Mouse (Mus musculus) embryo, embryonic 9.5 days (tissue): ENCODE results near the gene Tyw3.
"Not testable (repeated sequence)": the region's sequence is repeated elsewhere in the genome, so short reads cannot be mapped to it uniquely, and the experiment has no call there.

Experiments used
- DNase-seq: peaks from one replicate; pipeline ENCODE4 v3.0.0-alpha.2; 2017; ENCODE audit errors: extremely low spot score

Gene Tyw3

GRCm38 (mm10) chr3:154596934-154597554 is at the start of gene Tyw3:
Tyw3 (minus strand) TSS chr3:154597104.
- peak; percentile 95 for DNase-seq

DNA sequence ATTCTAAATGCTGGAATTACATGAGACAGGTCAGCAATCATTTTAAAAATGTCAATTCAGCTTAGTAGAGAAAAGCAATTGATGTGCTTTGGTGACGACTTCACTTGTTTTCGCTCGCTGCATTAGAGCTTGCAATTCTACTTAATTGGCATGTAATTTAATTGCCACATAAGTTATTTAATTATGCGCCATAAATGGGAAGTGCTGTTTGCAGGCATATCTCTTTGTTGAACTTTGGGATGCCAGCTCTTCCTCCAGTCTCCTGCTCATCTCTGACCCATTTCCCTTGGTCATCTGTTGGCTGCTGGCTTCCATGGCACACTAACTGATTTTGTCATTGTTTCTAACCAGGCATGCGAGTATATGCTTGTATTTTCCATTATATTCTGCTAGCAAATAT is 36.2 kb upstream of the Tyw3 start:
- DNase-seq, result no peak

DNA sequence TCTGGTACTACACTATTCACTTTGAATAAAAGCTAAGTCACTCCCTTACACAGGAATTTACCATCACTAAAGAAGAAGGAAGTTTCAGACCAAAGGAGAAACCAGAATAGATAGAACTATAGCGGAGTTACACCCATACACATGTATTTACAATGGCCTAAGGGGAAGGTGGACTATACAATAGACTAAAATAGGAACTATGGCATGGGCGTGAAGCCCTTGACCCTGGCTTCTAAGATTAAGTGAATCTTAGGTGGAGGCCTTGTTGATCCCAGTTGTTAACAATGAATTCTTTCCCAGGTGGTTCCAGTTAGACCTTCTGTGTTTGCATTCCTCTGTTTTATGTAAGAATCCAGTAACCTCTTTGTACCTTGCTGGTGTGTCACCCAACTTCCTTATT is 34.4 kb upstream of the Tyw3 start:
- DNase-seq, result not testable (repeated sequence)

DNA sequence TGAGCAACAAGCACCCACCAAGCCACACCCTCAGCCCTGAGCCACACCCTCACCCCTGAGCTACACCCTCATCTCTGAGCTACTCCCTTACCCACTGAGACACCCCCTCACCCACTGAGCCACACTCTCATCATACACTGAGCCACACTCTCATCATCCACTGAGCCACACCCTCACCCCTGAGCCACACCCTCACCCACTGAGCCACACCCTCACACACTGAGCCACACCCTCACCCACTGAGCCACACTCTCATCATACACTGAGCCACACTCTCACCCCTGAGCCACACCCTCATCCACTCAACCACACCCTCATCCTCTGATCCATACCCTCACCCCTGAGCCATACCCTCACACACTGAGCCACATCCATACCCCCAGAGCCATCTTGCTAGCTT is 31.4 kb upstream of the Tyw3 start:
- DNase-seq, result no peak

GRCm38 (mm10) chr3:154616106-154616505 is 19.2 kb upstream of the Tyw3 start:
- DNase-seq, result no peak

- no peak for DNase-seq
These were observed 18.4 kb upstream of the Tyw3 start for GRCm38 (mm10) chr3:154615304-154615703.

- no peak for DNase-seq
These were observed 17.9 kb upstream of the Tyw3 start for GRCm38 (mm10) chr3:154614771-154615170.

DNA sequence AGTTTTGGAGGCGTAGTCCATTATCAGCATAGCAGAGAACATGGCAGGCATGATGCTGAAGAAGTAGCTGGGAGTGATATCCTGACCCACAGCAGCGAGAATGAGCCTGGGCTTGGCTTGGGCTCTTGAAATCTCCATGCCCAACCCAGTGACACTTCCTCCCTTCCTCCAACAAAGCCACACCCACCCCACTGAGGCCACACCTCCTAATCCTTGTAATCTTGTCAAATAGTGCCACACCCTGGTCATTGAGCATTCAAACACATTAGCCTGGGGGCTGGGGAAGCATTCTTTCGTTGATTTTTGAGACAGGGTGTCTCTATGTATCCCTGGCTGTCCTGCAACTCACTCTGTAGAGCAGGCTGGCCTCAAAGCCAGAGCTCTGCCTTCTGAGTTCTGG is 15.0 kb upstream of the Tyw3 start:
- DNase-seq, result no peak

DNA sequence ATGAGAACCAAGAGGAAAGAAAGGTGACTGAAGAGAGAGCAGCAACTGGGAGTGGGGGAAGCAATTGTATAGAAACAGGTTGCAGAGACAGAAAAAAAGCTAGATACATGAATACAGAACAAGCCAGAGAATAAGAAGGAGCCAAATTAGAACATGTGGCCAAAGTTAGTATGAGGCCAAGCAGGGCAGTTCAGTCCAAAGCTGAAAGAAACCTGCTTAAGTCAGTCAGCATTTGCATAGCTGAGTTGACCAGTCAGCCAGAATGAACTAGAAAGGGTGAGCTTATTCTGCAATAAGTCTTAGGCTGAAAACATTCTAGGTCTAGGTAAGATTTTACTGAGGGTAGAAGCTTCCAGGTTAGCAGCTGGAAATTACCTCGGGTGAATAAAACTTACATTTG is 11.0 kb upstream of the Tyw3 start:
- DNase-seq, result no peak

- no peak for DNase-seq
These were observed 8.0 kb upstream of the Tyw3 start for GRCm38 (mm10) chr3:154604871-154605270.

GRCm38 (mm10) chr3:154602141-154602540 is 5.2 kb upstream of the Tyw3 start:
- DNase-seq, result no peak

DNA sequence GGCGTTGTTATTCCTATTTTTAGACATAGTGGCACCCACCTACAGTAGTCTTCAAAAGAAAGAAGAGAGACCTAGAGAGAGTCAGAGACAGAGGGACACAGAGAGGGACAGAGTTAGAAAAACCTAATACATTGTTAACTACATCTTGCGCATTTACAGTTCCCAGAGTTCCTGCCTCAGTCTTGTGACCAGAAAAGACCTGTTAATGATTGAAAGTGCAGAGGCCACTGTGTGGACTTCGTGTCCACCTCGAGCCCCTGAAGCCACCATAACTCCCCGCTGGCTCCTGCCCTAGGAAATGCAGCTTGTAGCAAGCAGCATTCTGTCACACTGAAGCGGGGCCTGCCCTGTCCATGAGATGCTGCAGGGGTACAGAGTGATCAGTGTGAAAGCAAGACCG is 657 bp upstream of the Tyw3 start:
- DNase-seq, result peak; percentile 36

DNA sequence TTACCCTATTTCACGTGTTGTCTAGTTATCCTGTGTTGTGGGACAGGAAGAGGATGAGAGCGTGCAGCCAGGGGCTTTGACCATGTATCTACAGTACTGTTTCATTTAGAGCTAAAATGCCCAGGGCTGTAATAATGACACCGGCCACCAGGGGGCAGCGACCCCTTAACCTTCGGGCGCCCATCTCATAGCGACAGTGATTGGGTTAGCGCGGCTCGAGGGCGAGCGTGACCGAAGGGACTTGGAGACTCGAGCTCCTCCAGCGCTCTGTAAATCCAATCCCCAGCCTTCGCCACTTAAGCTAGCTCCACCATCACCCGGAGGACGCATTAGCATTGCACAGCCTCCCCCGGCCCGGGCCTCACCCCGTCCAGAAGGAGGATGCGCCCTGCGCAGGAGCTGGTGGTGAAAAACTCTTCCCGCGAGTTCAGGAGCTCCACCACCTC is 393 bp downstream of the Tyw3 start, which contains the start of gene Cryz:
Cryz (plus strand) TSS at position 224 of the 446 bp plus-strand sequence.
- DNase-seq, result peak; percentile 90

DNA sequence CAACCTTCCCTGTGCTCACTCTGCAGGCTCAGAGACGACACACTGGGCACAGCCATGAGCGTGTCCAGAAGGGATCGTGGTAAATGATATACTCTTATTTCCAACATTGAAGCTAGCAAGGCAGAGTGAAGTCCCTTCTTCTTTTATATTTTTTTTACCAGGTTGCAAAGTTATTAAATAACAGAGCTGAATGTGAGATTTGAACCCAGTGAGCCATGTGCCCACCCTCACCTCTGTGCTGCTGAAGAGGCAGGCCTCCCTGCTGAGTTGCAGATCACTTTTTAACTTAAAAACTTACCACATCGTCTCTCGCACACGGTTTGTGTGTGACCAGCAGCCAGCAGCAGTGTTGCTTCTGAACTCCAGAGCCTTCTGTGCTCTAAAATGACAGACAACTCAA is 2.7 kb downstream of the Tyw3 start:
- DNase-seq, result no peak

GRCm38 (mm10) chr3:154593596-154593995 is 3.3 kb downstream of the Tyw3 start:
- DNase-seq, result no peak

DNA sequence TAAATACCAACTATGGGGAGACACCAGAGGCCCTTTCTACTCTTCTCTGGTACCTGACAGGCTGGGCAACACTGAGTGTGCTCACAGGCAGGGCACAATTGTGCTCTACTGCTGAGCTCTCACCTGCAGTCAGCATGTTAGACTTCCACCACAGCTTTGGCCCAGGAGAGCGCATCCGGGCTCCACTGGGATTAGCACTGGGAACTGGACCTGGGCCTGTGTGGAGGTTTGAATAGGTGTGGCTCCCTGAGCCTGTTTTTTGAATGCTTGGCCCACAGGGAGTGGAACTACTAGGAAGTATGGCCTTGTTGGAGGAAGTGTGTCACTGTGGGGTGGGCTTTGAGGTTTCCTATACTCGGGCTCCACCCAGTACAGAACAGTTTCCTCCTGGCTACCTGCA is 5.3 kb downstream of the Tyw3 start:
- DNase-seq, result no peak

- no peak for DNase-seq
These were observed 5.9 kb downstream of the Tyw3 start for GRCm38 (mm10) chr3:154590971-154591370.

DNA sequence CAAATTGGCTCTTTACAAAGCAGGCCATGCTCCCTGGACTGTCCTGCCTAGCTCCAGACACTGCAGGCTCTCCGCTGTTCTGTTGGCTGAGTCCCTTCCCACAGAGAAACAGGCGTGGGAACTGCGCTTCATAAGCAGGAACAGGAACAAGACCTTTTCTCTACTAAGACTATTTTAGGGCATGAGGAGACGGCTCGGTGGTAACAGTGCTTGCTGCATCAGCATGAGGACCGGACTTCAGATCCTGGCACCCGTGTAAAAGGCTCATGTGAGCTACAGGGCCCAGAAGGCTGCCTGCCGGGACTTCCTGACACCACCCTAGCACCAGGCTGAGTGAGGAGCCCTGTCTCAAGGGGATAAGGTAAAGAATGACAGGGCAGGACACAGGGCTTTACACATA is 12.6 kb downstream of the Tyw3 start:
- DNase-seq, result no peak

GRCm38 (mm10) chr3:154577895-154578294 is 19.0 kb downstream of the Tyw3 start:
- no peak for DNase-seq

- DNase-seq, result no peak
These were observed 23.2 kb downstream of the Tyw3 start for GRCm38 (mm10) chr3:154573666-154574065.

GRCm38 (mm10) chr3:154572341-154572972 is 24.4 kb downstream of the Tyw3 start:
- peak; percentile 73 for DNase-seq

- no peak for DNase-seq
These were observed 26.1 kb downstream of the Tyw3 start for GRCm38 (mm10) chr3:154570786-154571185.

DNA sequence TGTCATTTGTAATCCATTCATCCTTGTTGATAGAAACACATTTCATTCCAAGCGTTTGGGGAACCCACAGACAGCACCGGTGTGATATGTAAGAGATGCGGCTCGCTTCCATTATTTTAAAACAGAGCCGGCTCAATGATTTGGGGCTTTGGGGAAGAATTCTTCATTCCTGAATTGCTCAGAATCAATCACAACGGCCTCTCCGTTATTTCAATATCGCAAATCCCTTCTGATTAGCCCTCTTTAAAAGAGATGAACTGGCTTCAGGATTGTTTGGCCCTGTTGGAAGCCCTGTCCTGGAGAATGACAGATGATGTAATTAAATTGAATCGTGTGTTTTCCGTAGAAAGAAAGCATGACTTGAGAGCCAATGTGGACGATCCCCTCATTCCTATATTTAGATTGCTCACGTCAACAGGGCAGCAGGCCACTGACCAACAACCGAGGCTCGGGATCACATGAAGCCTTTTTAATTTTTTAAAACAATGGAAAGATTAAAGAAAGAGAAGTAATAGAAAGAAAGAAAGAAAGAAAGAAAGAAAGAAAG is 26.8 kb downstream of the Tyw3 start:
- DNase-seq, result no peak
